Comparison of ENCODE assay signal across 24 mouse cellular contexts in the genomic region with DNA sequence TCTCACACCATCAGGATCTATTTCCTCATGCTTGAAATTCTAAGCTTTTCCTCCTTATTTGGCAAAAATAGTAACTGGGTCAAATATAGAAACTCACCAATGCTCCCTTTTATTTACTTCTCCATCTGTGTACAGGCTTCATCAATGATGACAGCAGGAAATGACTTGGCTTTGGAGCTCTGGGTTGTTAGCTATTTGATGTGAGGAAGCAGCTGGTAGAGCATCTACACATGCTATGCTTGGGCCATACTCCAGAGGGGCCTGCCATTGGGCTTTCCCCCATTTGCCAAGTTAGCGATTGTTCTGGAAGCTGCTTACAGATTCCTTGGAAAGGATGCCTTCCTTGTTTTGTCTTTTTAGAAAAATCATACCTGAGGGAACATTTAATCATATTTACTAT.
DNase-seq lines count a peak whose midpoint lies in the region; ATAC-seq and TF ChIP-seq lines count a peak whose summit lies in the region.
"Had no signal": no experiment of that assay in that cellular context is flagged by ENCODE, and none has a peak within 500 bp of the region (broad histone marks: within the 10 kb centered on the region; RNA-seq: fewer than 3 reads in every experiment).

No protein-coding gene starts in this region.

- no peak overlapping the region for H3K27ac ChIP-seq in embryonic facial prominence, embryonic 14.5 days (replicated peaks; ENCODE audit: low read depth, low read length)
- no peak overlapping the region for H3K27ac ChIP-seq in embryonic facial prominence, embryonic 10.5 days (replicated peaks)
- H3K27ac ChIP-seq: embryonic facial prominence, embryonic 12.5 days; forebrain, embryonic 15.5 days; heart, embryonic 13.5 days; left cerebral cortex, adult 2 months; limb, embryonic 15.5 days; midbrain, embryonic 12.5 days had no signal

- DNase-seq in embryonic facial prominence, embryonic 14.5 days (ENCODE audit: low spot score) = peak; percentile 0
- no peak for DNase-seq in embryonic facial prominence, embryonic 10.5 days (ENCODE audit: low spot score)
- DNase-seq in layer of hippocampus, adult 11-12 months (ENCODE audit: low spot score) = peak; percentile 2
- no peak for DNase-seq in layer of hippocampus, adult 18-20 months (ENCODE audit: low spot score in 2 of 2)
- DNase-seq in brain, embryonic 14.5 days (ENCODE audit: low read depth) = peak; percentile 1
- peak; percentile 13 to 36 for DNase-seq in cerebellum, postnatal 14 days
- DNase-seq in lung, adult 2 months = no peak
- DNase-seq in heart, adult 11 months = no peak
- DNase-seq: adrenal gland, postnatal 25 days; gastrocnemius, postnatal 10 days; heart, adult 18-20 months; heart, postnatal 14 days; kidney, adult 11 months; kidney, postnatal 10 days; thymus, adult 18-20 months; thymus, postnatal 36 days had no signal

- no peak overlapping the region for H3K4me3 ChIP-seq in embryonic facial prominence, embryonic 14.5 days (ENCODE audit: low read depth, low read length)
- H3K4me3 ChIP-seq in embryonic facial prominence, embryonic 10.5 days = no peak overlapping the region
- H3K4me3 ChIP-seq in lung, adult 2 months (replicated peaks; ENCODE audit: extremely low read depth, low read depth, low read length) = no peak overlapping the region
- H3K4me3 ChIP-seq: embryonic facial prominence, embryonic 12.5 days; erythroblast, embryonic 14.5 days; forebrain, embryonic 15.5 days; heart, embryonic 13.5 days; left cerebral cortex, adult 2 months; limb, embryonic 15.5 days; midbrain, embryonic 12.5 days had no signal

- no peak overlapping the region for H3K9ac ChIP-seq in embryonic facial prominence, embryonic 14.5 days (ENCODE audit: low read depth, low read length)
- H3K9ac ChIP-seq: embryonic facial prominence, embryonic 12.5 days; forebrain, embryonic 15.5 days; heart, embryonic 13.5 days; limb, embryonic 15.5 days; midbrain, embryonic 12.5 days had no signal

- H3K4me1 ChIP-seq in embryonic facial prominence, embryonic 14.5 days (ENCODE audit: control insufficient read depth, insufficient read depth, low read length) = no peaks in the 10 kb centered on the region
- H3K4me1 ChIP-seq in embryonic facial prominence, embryonic 10.5 days = no peaks in the 10 kb centered on the region
- H3K4me1 ChIP-seq in lung, adult 2 months (ENCODE audit: control insufficient read depth, insufficient read depth, low read length) = no peaks in the 10 kb centered on the region
- H3K4me1 ChIP-seq: embryonic facial prominence, embryonic 12.5 days; forebrain, embryonic 15.5 days; heart, embryonic 13.5 days; limb, embryonic 15.5 days; midbrain, embryonic 12.5 days had no signal

- no peak for ATAC-seq in embryonic facial prominence, embryonic 14.5 days (ENCODE audit: low read depth)
- ATAC-seq: forebrain, embryonic 15.5 days; lung, postnatal 0 days had no signal

- TF ChIP-seq POLR2A in brain, embryonic 14.5 days (IDR thresholded peaks at IDR 0.05; ENCODE audit: borderline replicate concordance, extremely low read depth, insufficient read depth, insufficient read length, poor library complexity, severe bottlenecking) = no peak
- TF ChIP-seq POLR2A in lung, adult 2 months (IDR thresholded peaks at IDR 0.05; ENCODE audit: borderline replicate concordance, extremely low read depth, low read depth, low read length) = no peak

- no peak overlapping the region for H3K4me2 ChIP-seq in embryonic facial prominence, embryonic 14.5 days (ENCODE audit: low read depth, low read length)
- H3K4me2 ChIP-seq: embryonic facial prominence, embryonic 12.5 days; forebrain, embryonic 15.5 days; heart, embryonic 13.5 days; limb, embryonic 15.5 days; midbrain, embryonic 12.5 days had no signal

- no peaks in the 10 kb centered on the region for H3K27me3 ChIP-seq in embryonic facial prominence, embryonic 14.5 days (replicated peaks; ENCODE audit: control insufficient read depth, insufficient read depth, low read length)
- no peaks in the 10 kb centered on the region for H3K27me3 ChIP-seq in embryonic facial prominence, embryonic 10.5 days (replicated peaks; ENCODE audit: low read depth, poor library complexity, severe bottlenecking)
- H3K27me3 ChIP-seq: embryonic facial prominence, embryonic 12.5 days; forebrain, embryonic 15.5 days; heart, embryonic 13.5 days; limb, embryonic 15.5 days; midbrain, embryonic 12.5 days had no signal

- H3K9me3 ChIP-seq in embryonic facial prominence, embryonic 14.5 days (ENCODE audit: control insufficient read depth, low read length) = no peaks in the 10 kb centered on the region
- H3K9me3 ChIP-seq in embryonic facial prominence, embryonic 10.5 days = no peaks in the 10 kb centered on the region
- H3K9me3 ChIP-seq: embryonic facial prominence, embryonic 12.5 days; forebrain, embryonic 15.5 days; heart, embryonic 13.5 days; limb, embryonic 15.5 days; midbrain, embryonic 12.5 days had no signal

- no peaks in the 10 kb centered on the region for H3K36me3 ChIP-seq in embryonic facial prominence, embryonic 14.5 days (ENCODE audit: control insufficient read depth, insufficient read depth, low read length)
- H3K36me3 ChIP-seq in embryonic facial prominence, embryonic 10.5 days (replicated peaks) = no peaks in the 10 kb centered on the region
- H3K36me3 ChIP-seq: embryonic facial prominence, embryonic 12.5 days; forebrain, embryonic 15.5 days; heart, embryonic 13.5 days; limb, embryonic 15.5 days; midbrain, embryonic 12.5 days had no signal

- TF ChIP-seq CTCF in brain, embryonic 14.5 days (IDR thresholded peaks at IDR 0.05; ENCODE audit: borderline replicate concordance, extremely low read depth, insufficient read depth, insufficient read length) = no peak
- no peak for TF ChIP-seq CTCF in lung, adult 2 months (IDR thresholded peaks at IDR 0.05; ENCODE audit: insufficient read depth, low read length)

- WGBS in embryonic facial prominence, embryonic 14.5 days = 79% methylated on average over 1 of the region's 1 CpGs
- WGBS in embryonic facial prominence, embryonic 10.5 days = 93% methylated on average over 1 of the region's 1 CpGs
- 83% methylated on average over 1 of the region's 1 CpGs for WGBS in lung, adult 2 months

Comparison
In these comparisons a context has a peak if more than half of its experiments do, and no peak if none do; other contexts are left out.
1. DNase-seq: peak in embryonic facial prominence, embryonic 14.5 days (single experiment), layer of hippocampus, adult 11-12 months (single experiment), brain, embryonic 14.5 days (single experiment) and cerebellum, postnatal 14 days (2 of 2); none in embryonic facial prominence, embryonic 10.5 days (single experiment), layer of hippocampus, adult 18-20 months (0 of 2), lung, adult 2 months (single experiment) and heart, adult 11 months (single experiment).